Mouse (Mus musculus): ENCODE measurements around the gene Zfp169. TPM values are rescaled to one million over a fixed set of nuclear protein-coding genes. Genes with fewer than 3 reads are reported as not detected.
A peak's percentile ranks its signal among the peaks of the same experiment; 100 is the strongest.

Zfp169 gene
- total and polyA plus RNA-seq, 2 experiments from 2014 or later = 1.0 to 4.3 TPM

GRCm38 (mm10) chr13:48553511-48553910 lies 40.3 kb upstream of the Zfp169 start:
- ATAC-seq (ENCODE audit: insufficient read depth, low read depth) (no peak), DNase-seq (ENCODE audit: low spot score) (no peak)
- H3K4me3 ChIP-seq (ENCODE audit: low read depth, low read length) = no peak overlapping the region
- H3K27ac ChIP-seq (ENCODE audit: low read depth) = 0 out of 2 replicates have a peak overlapping the region, but pooled peaks have one; percentile 88
- no peaks in the 10 kb centered on the region for H3K27me3 ChIP-seq (ENCODE audit: control insufficient read depth, insufficient read depth, low read length)
- no peaks in the 10 kb centered on the region for H3K9me3 ChIP-seq (replicated peaks; ENCODE audit: control insufficient read depth, low read length)
- no peaks in the 10 kb centered on the region for H3K36me3 ChIP-seq (replicated peaks; ENCODE audit: control insufficient read depth, insufficient read depth, low read length)
- H3K4me2 ChIP-seq (ENCODE audit: low read depth, low read length) = no peak overlapping the region
- no peak for TF ChIP-seq EP300 (IDR thresholded peaks at IDR 0.05; ENCODE audit: low read depth)
- no peak for TF ChIP-seq CTCF (IDR thresholded peaks at IDR 0.05; ENCODE audit: low read depth)
- WGBS = 53% methylated on average over 5 of the region's 5 CpGs
- H3K4me1 ChIP-seq (ENCODE audit: control insufficient read depth, insufficient read depth) = peaks cover 12% of the 10 kb centered on the region
- H3K9ac ChIP-seq (replicated peaks; ENCODE audit: low read depth, low read length) = no peak overlapping the region

- peak overlapping the region; percentile 88 for H3K27ac ChIP-seq (ENCODE audit: low read depth)
- 8% methylated on average over 21 of the region's 21 CpGs for WGBS
- H3K27me3 ChIP-seq (ENCODE audit: control insufficient read depth, insufficient read depth, low read length) = no peaks in the 10 kb centered on the region
- peaks cover 12% of the 10 kb centered on the region for H3K4me1 ChIP-seq (ENCODE audit: control insufficient read depth, insufficient read depth)
- no peaks in the 10 kb centered on the region for H3K9me3 ChIP-seq (replicated peaks; ENCODE audit: control insufficient read depth, low read length)
- peak overlapping the region; percentile 57 for H3K4me2 ChIP-seq (ENCODE audit: low read depth, low read length)
- peak overlapping the region; percentile 27 for H3K4me3 ChIP-seq (ENCODE audit: low read depth, low read length)
- peak overlapping the region; percentile 52 for H3K9ac ChIP-seq (replicated peaks; ENCODE audit: low read depth, low read length)
- H3K36me3 ChIP-seq (replicated peaks; ENCODE audit: control insufficient read depth, insufficient read depth, low read length) = no peaks in the 10 kb centered on the region
- peak; percentile 78 for DNase-seq (ENCODE audit: low spot score)
- no peak for TF ChIP-seq EP300 (IDR thresholded peaks at IDR 0.05; ENCODE audit: low read depth)
- no peak for TF ChIP-seq CTCF (IDR thresholded peaks at IDR 0.05; ENCODE audit: low read depth)
- ATAC-seq (ENCODE audit: insufficient read depth, low read depth) = peak; percentile 89
These were observed 39.2 kb upstream of the Zfp169 start for GRCm38 (mm10) chr13:48552181-48553090.

GRCm38 (mm10) chr13:48548296-48548695 lies 35.0 kb upstream of the Zfp169 start:
- ATAC-seq (ENCODE audit: insufficient read depth, low read depth) (no peak), DNase-seq (ENCODE audit: low spot score) (peak; percentile 2)
- H3K4me1 ChIP-seq (ENCODE audit: control insufficient read depth, insufficient read depth) = peaks cover 22% of the 10 kb centered on the region
- H3K9ac ChIP-seq (replicated peaks; ENCODE audit: low read depth, low read length) = no peak overlapping the region
- H3K4me3 ChIP-seq (ENCODE audit: low read depth, low read length) = no peak overlapping the region
- no peaks in the 10 kb centered on the region for H3K9me3 ChIP-seq (replicated peaks; ENCODE audit: control insufficient read depth, low read length)
- WGBS = 85% methylated on average over 5 of the region's 5 CpGs
- no peaks in the 10 kb centered on the region for H3K27me3 ChIP-seq (ENCODE audit: control insufficient read depth, insufficient read depth, low read length)
- TF ChIP-seq CTCF (IDR thresholded peaks at IDR 0.05; ENCODE audit: low read depth) = no peak
- no peak for TF ChIP-seq EP300 (IDR thresholded peaks at IDR 0.05; ENCODE audit: low read depth)
- H3K27ac ChIP-seq (ENCODE audit: low read depth) = no peak overlapping the region
- H3K36me3 ChIP-seq (replicated peaks; ENCODE audit: control insufficient read depth, insufficient read depth, low read length) = no peaks in the 10 kb centered on the region
- no peak overlapping the region for H3K4me2 ChIP-seq (ENCODE audit: low read depth, low read length)

- no peak for ATAC-seq (ENCODE audit: insufficient read depth, low read depth)
These were observed 34.4 kb upstream of the Zfp169 start for GRCm38 (mm10) chr13:48547623-48548022.

GRCm38 (mm10) chr13:48546330-48546917 lies 33.2 kb upstream of the Zfp169 start:
- DNase-seq (ENCODE audit: low spot score) = peak; percentile 99
- H3K9ac ChIP-seq (replicated peaks; ENCODE audit: low read depth, low read length) = peak overlapping the region; percentile 99
- no peaks in the 10 kb centered on the region for H3K9me3 ChIP-seq (replicated peaks; ENCODE audit: control insufficient read depth, low read length)
- H3K36me3 ChIP-seq (replicated peaks; ENCODE audit: control insufficient read depth, insufficient read depth, low read length) = no peaks in the 10 kb centered on the region
- WGBS = under 1% methylated on average over 63 of the region's 72 CpGs
- peak; percentile 92 for ATAC-seq (ENCODE audit: insufficient read depth, low read depth)
- peak overlapping the region; percentile 64 for H3K4me2 ChIP-seq (ENCODE audit: low read depth, low read length)
- H3K4me3 ChIP-seq (ENCODE audit: low read depth, low read length) = peak overlapping the region; percentile 98
- TF ChIP-seq CTCF (IDR thresholded peaks at IDR 0.05; ENCODE audit: low read depth) (no peak), EP300 (IDR thresholded peaks at IDR 0.05; ENCODE audit: low read depth) (peak; percentile 20; the same call in 1 of the 2 replicates)
- H3K27ac ChIP-seq (ENCODE audit: low read depth) = peak overlapping the region; percentile 100
- peaks cover 24% of the 10 kb centered on the region for H3K4me1 ChIP-seq (ENCODE audit: control insufficient read depth, insufficient read depth)
- no peaks in the 10 kb centered on the region for H3K27me3 ChIP-seq (ENCODE audit: control insufficient read depth, insufficient read depth, low read length)

More at GRCm38 (mm10) chr13:48547623-48548022, 34.4 kb upstream of the Zfp169 start:
- TF ChIP-seq EP300 (IDR thresholded peaks at IDR 0.05; ENCODE audit: low read depth) (no peak), CTCF (IDR thresholded peaks at IDR 0.05; ENCODE audit: low read depth) (no peak)
- Histone ChIP-seq H3K9ac (replicated peaks; ENCODE audit: low read depth, low read length) (no peak overlapping the region), H3K4me2 (ENCODE audit: low read depth, low read length) (no peak overlapping the region), H3K27me3 (ENCODE audit: control insufficient read depth, insufficient read depth, low read length) (no peaks in the 10 kb centered on the region), H3K27ac (ENCODE audit: low read depth) (no peak overlapping the region), H3K4me1 (ENCODE audit: control insufficient read depth, insufficient read depth) (peaks cover 17% of the 10 kb centered on the region), H3K4me3 (ENCODE audit: low read depth, low read length) (no peak overlapping the region), H3K36me3 (replicated peaks; ENCODE audit: control insufficient read depth, insufficient read depth, low read length) (no peaks in the 10 kb centered on the region), H3K9me3 (replicated peaks; ENCODE audit: control insufficient read depth, low read length) (no peaks in the 10 kb centered on the region)
- no peak for DNase-seq (ENCODE audit: low spot score)
- 95% methylated on average over 6 of the region's 6 CpGs for WGBS
